Mouse (Mus musculus) hindbrain, embryonic 13.5 days (tissue): Measurements from ENCODE around the gene Perp. TPM values are rescaled to one million over a fixed set of nuclear protein-coding genes. Genes with fewer than 3 reads are reported as not detected.

ENCODE experiments used
- ATAC-seq: fragments of 200-750 bp; cut with Nextera tagmentation; 2 replicates; pipeline ENCODE4 v1.8.0; 2017; ENCODE audit warnings: moderate TSS enrichment; ENCODE audit not compliant: low FRiP score
- H3K27ac ChIP-seq: fragments of 300-500 bp; sonication (generic); 2 replicates; pipeline ENCODE4 v1.5.1; 2015; ENCODE audit warnings: inconsistent platforms, mild to moderate bottlenecking, moderate library complexity
- H3K27me3 ChIP-seq: fragments of 300-500 bp; sonication (generic); 2 replicates; pipeline ENCODE4 v1.6.1; 2015; ENCODE audit warnings: mild to moderate bottlenecking, inconsistent platforms
- H3K36me3 ChIP-seq: fragments of 300-500 bp; sonication (generic); 2 replicates; pipeline ENCODE4 v1.6.1; 2015; ENCODE audit warnings: mild to moderate bottlenecking, inconsistent platforms
- H3K4me1 ChIP-seq: fragments of 300-500 bp; sonication (generic); replicated peaks from 2 replicates; pipeline ENCODE4 v1.6.1; 2015; ENCODE audit warnings: inconsistent platforms
- H3K4me2 ChIP-seq: fragments of 300-500 bp; sonication (generic); 2 replicates; pipeline ENCODE4 v1.6.1; 2015; ENCODE audit warnings: inconsistent platforms, mild to moderate bottlenecking, moderate library complexity
- H3K4me3 ChIP-seq: fragments of 300-500 bp; sonication (generic); 2 replicates; pipeline ENCODE4 v1.5.1; 2015; ENCODE audit warnings: mild to moderate bottlenecking, inconsistent platforms
- H3K9ac ChIP-seq: fragments of 300-500 bp; sonication (generic); 2 replicates; pipeline ENCODE4 v1.6.1; 2015; ENCODE audit warnings: mild to moderate bottlenecking, inconsistent platforms
- H3K9me3 ChIP-seq: fragments of 300-500 bp; sonication (generic); 2 replicates; pipeline ENCODE4 v1.6.1; 2016; ENCODE audit warnings: inconsistent platforms
- WGBS: fragments of 180-500 bp; shearing (Covaris S2); methylation state at CpG from one replicate; pipeline ENCODE4 v1.1.7; 2015; 5-methylcytosine and 5-hydroxymethylcytosine counted together
- polyA plus RNA-seq: library from polyadenylated mRNA; unstranded; fragments of >200 nt; fragmentation: Nextera tagmentation; extraction: Ambion mirVana; gene quantifications from 2 replicates; pipeline ENCODE4 v1.2.1, GENCODE M21; 2015

Gene Perp
- polyA plus RNA-seq: 4.7 and 5.3 TPM in 2 replicates

GRCm38 (mm10) chr10:18844441-18845286, at the start of gene Perp:
Gene Perp, plus strand, starts transcription at chr10:18845020.
- Histone ChIP-seq H3K4me2 (peak within 1 kb of the TSS; percentile 95), H3K9me3 (no peaks in the 10 kb centered on the region), H3K27me3 (peaks cover 58% of the 10 kb centered on the region), H3K27ac (no peak within 1 kb of the TSS), H3K36me3 (no peaks in the 10 kb centered on the region), H3K9ac (peak within 1 kb of the TSS; percentile 73), H3K4me3 (peak within 1 kb of the TSS; percentile 63), H3K4me1 (peaks cover 10% of the 10 kb centered on the region)
- WGBS: 3% methylated on average over 49 of the region's 54 CpGs
- peak; percentile 93 for ATAC-seq

- ATAC-seq: no peak
- H3K4me3 ChIP-seq: no peak overlapping the region
- 90% methylated on average over 2 of the region's 2 CpGs for WGBS
- no peaks in the 10 kb centered on the region for H3K36me3 ChIP-seq
- H3K9ac ChIP-seq: no peak overlapping the region
- H3K4me2 ChIP-seq: no peak overlapping the region
- H3K27ac ChIP-seq: no peak overlapping the region
- H3K4me1 ChIP-seq: 0 out of 2 replicates have a peak, but pooled peaks cover 5% of the 10 kb centered on the region
- H3K9me3 ChIP-seq: no peaks in the 10 kb centered on the region
- H3K27me3 ChIP-seq: no peaks in the 10 kb centered on the region
These were observed 33.1 kb upstream of the Perp start for GRCm38 (mm10) chr10:18811751-18812150.

GRCm38 (mm10) chr10:18816560-18816959, 28.3 kb upstream of the Perp start:
- Histone ChIP-seq H3K27me3 (no peaks in the 10 kb centered on the region), H3K36me3 (no peaks in the 10 kb centered on the region), H3K4me2 (no peak overlapping the region), H3K9ac (no peak overlapping the region), H3K4me1 (0 out of 2 replicates have a peak, but pooled peaks cover 5% of the 10 kb centered on the region), H3K4me3 (no peak overlapping the region), H3K9me3 (no peaks in the 10 kb centered on the region), H3K27ac (no peak overlapping the region)
- peak; percentile 65 for ATAC-seq
- WGBS: 54% methylated on average over 5 of the region's 5 CpGs

GRCm38 (mm10) chr10:18825143-18825542, 19.7 kb upstream of the Perp start:
- ATAC-seq: no peak
- Histone ChIP-seq H3K4me2 (no peak overlapping the region), H3K9ac (no peak overlapping the region), H3K36me3 (no peaks in the 10 kb centered on the region), H3K27ac (no peak overlapping the region), H3K9me3 (no peaks in the 10 kb centered on the region), H3K4me1 (no peaks in the 10 kb centered on the region), H3K4me3 (no peak overlapping the region), H3K27me3 (no peaks in the 10 kb centered on the region)

- no peak overlapping the region for H3K9ac ChIP-seq
- no peaks in the 10 kb centered on the region for H3K9me3 ChIP-seq
- H3K27me3 ChIP-seq: no peaks in the 10 kb centered on the region
- H3K4me2 ChIP-seq: no peak overlapping the region
- H3K4me3 ChIP-seq: no peak overlapping the region
- WGBS: 81% methylated on average over 2 of the region's 2 CpGs
- no peak overlapping the region for H3K27ac ChIP-seq
- no peak for ATAC-seq
- no peaks in the 10 kb centered on the region for H3K36me3 ChIP-seq
- H3K4me1 ChIP-seq: no peaks in the 10 kb centered on the region
These were observed 18.7 kb upstream of the Perp start for GRCm38 (mm10) chr10:18826107-18826506.

GRCm38 (mm10) chr10:18827936-18828335, 16.9 kb upstream of the Perp start:
- Histone ChIP-seq H3K27me3 (no peaks in the 10 kb centered on the region), H3K9ac (no peak overlapping the region), H3K4me3 (no peak overlapping the region), H3K4me1 (no peaks in the 10 kb centered on the region), H3K36me3 (no peaks in the 10 kb centered on the region), H3K4me2 (no peak overlapping the region), H3K9me3 (no peaks in the 10 kb centered on the region), H3K27ac (no peak overlapping the region)
- ATAC-seq: no peak
- 32% methylated on average over 2 of the region's 2 CpGs for WGBS

- 80% methylated on average over 4 of the region's 4 CpGs for WGBS
- no peak overlapping the region for H3K4me2 ChIP-seq
These were observed 14.5 kb upstream of the Perp start for GRCm38 (mm10) chr10:18830359-18830758.

GRCm38 (mm10) chr10:18831823-18832222, 13.0 kb upstream of the Perp start:
- H3K9ac ChIP-seq: no peak overlapping the region
- no peak overlapping the region for H3K4me3 ChIP-seq
- H3K9me3 ChIP-seq: no peaks in the 10 kb centered on the region
- no peaks in the 10 kb centered on the region for H3K36me3 ChIP-seq
- WGBS: 57% methylated on average over 7 of the region's 7 CpGs
- no peaks in the 10 kb centered on the region for H3K4me1 ChIP-seq
- no peaks in the 10 kb centered on the region for H3K27me3 ChIP-seq
- H3K4me2 ChIP-seq: no peak overlapping the region
- no peak overlapping the region for H3K27ac ChIP-seq
- ATAC-seq: no peak

More at GRCm38 (mm10) chr10:18830359-18830758, 14.5 kb upstream of the Perp start:
- Histone ChIP-seq H3K4me3 (no peak overlapping the region), H3K9ac (no peak overlapping the region), H3K9me3 (no peaks in the 10 kb centered on the region), H3K27ac (no peak overlapping the region), H3K27me3 (no peaks in the 10 kb centered on the region), H3K36me3 (no peaks in the 10 kb centered on the region), H3K4me1 (no peaks in the 10 kb centered on the region)
- no peak for ATAC-seq

GRCm38 (mm10) chr10:18834389-18834788, 10.4 kb upstream of the Perp start:
- 50% methylated on average over 2 of the region's 2 CpGs for WGBS
- no peak overlapping the region for H3K9ac ChIP-seq
- H3K27ac ChIP-seq: no peak overlapping the region
- H3K9me3 ChIP-seq: no peaks in the 10 kb centered on the region
- no peak overlapping the region for H3K4me2 ChIP-seq
- no peaks in the 10 kb centered on the region for H3K27me3 ChIP-seq
- H3K4me3 ChIP-seq: no peak overlapping the region
- no peak for ATAC-seq
- H3K4me1 ChIP-seq: no peaks in the 10 kb centered on the region
- H3K36me3 ChIP-seq: no peaks in the 10 kb centered on the region

GRCm38 (mm10) chr10:18835684-18836479, 8.9 kb upstream of the Perp start:
- Histone ChIP-seq H3K27me3 (no peaks in the 10 kb centered on the region), H3K4me1 (no peaks in the 10 kb centered on the region), H3K9ac (no peak overlapping the region), H3K4me2 (no peak overlapping the region), H3K4me3 (no peak overlapping the region), H3K36me3 (no peaks in the 10 kb centered on the region), H3K27ac (no peak overlapping the region), H3K9me3 (no peaks in the 10 kb centered on the region)
- ATAC-seq: peak; percentile 24; the same call in 1 of the 2 replicates
- 61% methylated on average over 6 of the region's 6 CpGs for WGBS

- Histone ChIP-seq H3K4me2 (no peak overlapping the region), H3K9me3 (no peaks in the 10 kb centered on the region), H3K36me3 (no peaks in the 10 kb centered on the region), H3K4me3 (no peak overlapping the region), H3K27ac (no peak overlapping the region), H3K4me1 (peaks cover 1% of the 10 kb centered on the region), H3K9ac (no peak overlapping the region), H3K27me3 (peaks cover 26% of the 10 kb centered on the region)
- WGBS: 79% methylated on average over 4 of the region's 4 CpGs
- no peak for ATAC-seq
These were observed 5.3 kb upstream of the Perp start for GRCm38 (mm10) chr10:18839530-18839929.

GRCm38 (mm10) chr10:18840736-18841135, 4.1 kb upstream of the Perp start:
- Histone ChIP-seq H3K36me3 (no peaks in the 10 kb centered on the region), H3K4me1 (peaks cover 10% of the 10 kb centered on the region), H3K9ac (no peak overlapping the region), H3K27ac (no peak overlapping the region), H3K9me3 (no peaks in the 10 kb centered on the region), H3K4me3 (no peak overlapping the region), H3K27me3 (peaks cover 38% of the 10 kb centered on the region), H3K4me2 (no peak overlapping the region)
- WGBS: 76% methylated on average over 4 of the region's 4 CpGs
- ATAC-seq: no peak
